Mouse (Mus musculus) ZHBTc4 (cell line): Measurements from ENCODE around the gene Sun2.

ENCODE experiments used
- DNase-seq: peaks from one replicate; pipeline ENCODE4 v3.0.0-alpha.2; 2011; ENCODE audit warnings: low read depth, low spot score

Sun2 gene

DNA sequence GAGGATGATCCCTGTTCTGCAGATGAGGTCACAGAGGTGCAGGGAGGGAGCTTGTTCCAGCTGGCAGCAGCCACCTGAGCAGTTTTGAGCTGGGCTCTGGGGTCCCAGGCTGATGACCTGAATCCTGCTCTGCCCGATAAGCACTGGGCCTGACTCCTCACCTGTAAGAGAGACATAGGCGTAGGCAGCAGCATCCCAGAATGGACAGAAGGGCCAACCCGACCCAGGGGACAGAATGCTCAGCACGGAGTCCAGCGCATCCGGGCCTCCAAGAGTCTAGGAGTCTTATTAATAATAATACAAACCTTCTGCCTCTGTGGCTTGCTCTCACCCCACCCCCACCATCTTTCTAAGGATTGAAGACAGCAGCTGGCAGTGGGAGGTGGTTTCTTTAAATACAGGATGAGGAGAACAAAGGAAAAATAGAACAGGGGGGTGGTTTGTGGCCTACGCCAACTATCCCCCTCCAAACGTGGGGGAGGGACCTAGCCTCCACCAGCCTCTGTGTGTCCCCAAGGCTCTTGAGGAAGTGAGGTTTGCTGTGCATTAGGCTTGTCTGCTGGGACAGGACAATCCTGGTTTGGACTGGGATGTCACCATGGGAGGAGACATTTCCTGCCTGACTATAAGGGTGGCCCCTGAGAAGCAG, 13.8 kb upstream of the Sun2 start:
- DNase-seq: no peak

- no peak for DNase-seq
These were observed 12.8 kb upstream of the Sun2 start for GRCm38 (mm10) chr15:79755176-79755575.

GRCm38 (mm10) chr15:79753873-79754272, 11.5 kb upstream of the Sun2 start:
- DNase-seq: no peak

- no peak for DNase-seq
These were observed 11.1 kb upstream of the Sun2 start for GRCm38 (mm10) chr15:79753420-79753752.

GRCm38 (mm10) chr15:79752742-79753419, 10.5 kb upstream of the Sun2 start:
- DNase-seq: peak; percentile 76

- DNase-seq: peak; percentile 53
These were observed 9.4 kb upstream of the Sun2 start for GRCm38 (mm10) chr15:79751772-79752171.

DNA sequence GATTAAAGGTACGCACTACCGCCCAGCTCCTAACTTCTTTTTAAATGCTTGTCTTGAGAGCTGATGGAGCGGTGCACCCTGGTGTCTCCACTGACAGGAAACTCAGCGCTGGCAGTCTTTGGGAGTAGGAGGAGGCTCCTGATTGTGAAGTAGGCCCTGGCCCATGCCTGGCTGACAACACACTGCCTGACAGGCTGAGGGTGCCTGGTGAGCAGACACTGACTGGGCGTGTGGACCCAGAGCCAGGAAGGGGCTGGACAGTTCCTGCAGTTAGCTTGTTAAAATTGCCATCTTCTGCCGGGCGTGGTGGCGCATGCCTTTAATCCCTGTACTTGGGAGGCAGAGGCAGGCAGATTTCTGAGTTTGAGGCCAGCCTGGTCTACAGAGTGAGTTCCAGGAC, 7.9 kb upstream of the Sun2 start:
- no peak for DNase-seq

- no peak for DNase-seq
These were observed 6.8 kb upstream of the Sun2 start for GRCm38 (mm10) chr15:79749162-79749561.

GRCm38 (mm10) chr15:79747998-79748397, 5.7 kb upstream of the Sun2 start:
- DNase-seq: peak; percentile 97

- DNase-seq: peak; percentile 45
These were observed 3.5 kb upstream of the Sun2 start for GRCm38 (mm10) chr15:79745883-79746282.

DNA sequence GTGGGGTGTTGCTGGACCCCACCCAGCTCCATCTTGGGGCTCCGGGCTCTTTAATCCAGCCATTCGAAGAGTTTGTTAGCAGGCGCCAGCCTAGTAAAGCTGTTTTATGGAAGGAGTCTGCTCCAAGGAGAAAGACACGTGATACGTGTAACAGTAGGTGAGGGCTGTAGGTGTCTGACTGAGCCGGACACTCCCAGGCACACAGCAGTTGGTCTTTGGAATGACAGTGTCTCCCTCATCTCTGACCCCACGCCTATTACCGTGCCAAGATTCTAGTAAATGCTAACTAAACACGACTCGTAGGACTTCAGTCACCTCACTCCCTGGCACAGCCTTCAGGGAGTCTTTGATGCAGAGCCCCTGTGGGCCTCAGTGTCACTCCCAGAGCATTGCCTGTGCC, 3.0 kb upstream of the Sun2 start:
- peak; percentile 79 for DNase-seq

DNA sequence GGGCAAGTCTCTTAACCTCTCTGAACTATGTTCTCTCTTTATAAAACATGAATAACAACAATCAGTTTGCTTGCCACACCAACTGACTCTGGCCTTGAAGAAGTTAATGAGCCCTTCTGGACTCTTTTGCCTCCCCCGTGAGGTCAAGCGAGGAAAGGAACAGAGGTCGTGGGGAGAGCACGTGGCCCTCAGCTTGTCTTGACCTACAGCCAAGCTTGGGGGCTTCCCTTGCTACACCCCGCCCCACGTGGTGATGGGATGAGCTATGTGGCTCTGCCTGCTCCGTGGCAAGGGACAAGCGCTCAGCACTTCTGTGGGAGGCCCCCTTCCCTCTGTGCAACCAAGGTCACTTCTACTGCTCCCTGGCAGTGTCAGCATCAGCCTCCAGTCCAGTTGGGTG, 2.4 kb upstream of the Sun2 start:
- DNase-seq: peak; percentile 67

GRCm38 (mm10) chr15:79744001-79744400, 1.7 kb upstream of the Sun2 start:
- DNase-seq: peak; percentile 25

- no peak for DNase-seq
These were observed 329 bp upstream of the Sun2 start for GRCm38 (mm10) chr15:79742706-79743023.

- DNase-seq: no peak
These were observed 1.0 kb downstream of the Sun2 start for GRCm38 (mm10) chr15:79741173-79741858.

GRCm38 (mm10) chr15:79740739-79741138, 1.6 kb downstream of the Sun2 start:
- no peak for DNase-seq

DNA sequence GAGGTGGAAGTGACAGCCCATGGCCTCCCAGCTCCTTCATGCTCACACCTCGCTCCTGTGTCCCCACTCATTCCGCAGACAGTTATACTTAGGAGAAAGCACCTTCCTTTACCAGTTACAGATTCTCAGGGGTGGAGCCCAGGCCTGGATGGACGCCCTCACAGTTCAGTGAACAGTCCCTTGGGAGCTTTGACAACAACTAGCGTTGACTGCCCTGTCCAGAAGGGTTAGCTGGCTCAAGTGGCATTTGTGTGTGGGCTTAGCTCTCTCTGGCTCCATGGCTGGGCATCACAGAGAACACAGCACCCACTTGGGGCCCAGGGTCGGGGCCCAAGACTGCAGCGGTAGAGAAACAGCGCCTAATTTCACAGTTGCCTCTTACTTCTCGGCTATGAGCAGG, 8.0 kb downstream of the Sun2 start:
- no peak for DNase-seq

DNA sequence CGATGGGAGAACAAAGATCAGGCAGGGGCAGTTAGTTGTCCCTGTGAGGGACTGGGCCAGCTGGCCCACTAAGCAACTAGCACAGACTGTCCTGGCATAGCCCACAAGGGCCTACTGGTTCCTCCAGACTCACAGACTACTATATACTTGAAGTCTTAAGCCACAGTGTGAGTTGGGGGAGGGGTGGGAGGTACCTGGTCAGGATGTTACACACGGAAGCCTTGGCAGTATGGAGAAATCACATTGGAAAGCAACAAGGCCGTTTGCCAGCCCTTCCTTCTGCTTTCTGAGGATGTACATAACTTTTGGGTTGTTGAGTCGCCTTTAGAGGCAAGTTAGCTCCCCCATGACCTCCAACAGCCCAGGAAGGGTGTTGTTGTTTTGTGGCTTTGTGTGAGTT, 8.7 kb downstream of the Sun2 start:
- DNase-seq: no peak

DNA sequence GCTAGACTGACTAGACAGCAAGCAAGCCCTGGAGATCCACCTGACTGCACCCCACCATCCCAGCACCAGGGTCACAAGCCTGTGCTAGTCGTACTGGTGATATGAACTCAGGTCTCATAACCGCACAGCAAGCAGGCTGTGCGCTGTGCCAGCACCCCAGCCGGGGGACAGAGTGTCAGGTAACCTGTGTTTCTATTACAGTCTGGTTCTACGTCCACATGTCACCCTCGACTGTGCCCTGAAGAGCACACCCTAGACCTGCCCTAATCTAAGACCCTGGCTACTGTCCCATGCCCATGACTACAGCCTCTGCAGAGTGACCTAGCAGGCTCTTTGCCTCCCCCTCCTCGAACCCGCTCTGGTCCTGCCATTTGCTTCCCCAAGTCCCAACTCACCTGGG, 9.1 kb downstream of the Sun2 start:
- DNase-seq: no peak

- DNase-seq: no peak
These were observed 10.8 kb downstream of the Sun2 start for GRCm38 (mm10) chr15:79731554-79731953.

GRCm38 (mm10) chr15:79728731-79729388, 13.5 kb downstream of the Sun2 start:
- DNase-seq: no peak

DNA sequence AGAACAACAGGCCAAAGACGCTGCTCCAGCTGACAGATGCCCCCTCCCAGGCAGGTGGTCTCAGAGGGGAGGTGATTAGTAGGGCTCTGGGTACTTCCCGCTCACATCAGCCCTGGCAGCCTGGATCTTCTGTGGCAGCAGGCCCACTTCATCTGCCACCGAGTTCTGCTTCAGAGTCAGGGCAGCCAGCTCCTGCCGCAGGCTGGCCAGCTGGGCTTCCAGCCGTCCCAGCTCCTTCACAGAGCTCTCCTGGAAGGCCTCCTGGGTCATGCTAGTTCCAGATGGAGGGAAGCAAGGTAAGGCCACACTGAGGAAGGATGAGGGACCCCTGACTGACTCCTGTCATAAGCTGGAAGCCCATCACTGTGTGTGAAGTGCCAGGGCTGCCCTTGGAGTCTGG, 14.0 kb downstream of the Sun2 start:
- no peak for DNase-seq

- no peak for DNase-seq
These were observed 14.5 kb downstream of the Sun2 start for GRCm38 (mm10) chr15:79727840-79728239.
